Mouse (Mus musculus) monocyte, adult 59 days (primary cell): ENCODE data around the gene Wfdc10. TPM values are rescaled to one million over a fixed set of nuclear protein-coding genes. Genes with fewer than 3 reads are reported as not detected.

Source experiments
- total RNA-seq, 2 experiments: library from RNA; stranded (reverse); gene quantifications; one replicate each; pipeline ENCODE4 v1.2.4; 2023

The Wfdc10 gene
- not detected for total RNA-seq

GRCm38 (mm10) chr2:164655858-164656257 lies at the start of gene Wfdc10:
Wfdc10 (plus strand) TSS chr2:164656046.

GRCm38 (mm10) chr2:164613471-164613870 lies 42.4 kb upstream of the Wfdc10 start, which contains the start of the genes Wfdc6b and Wfdc8:
Wfdc6b (plus strand) TSS chr2:164613522.
Wfdc8 (minus strand) TSS chr2:164613626.

GRCm38 (mm10) chr2:164638696-164639095 lies 17.1 kb upstream of the Wfdc10 start, which contains the start of gene Wfdc16:
Wfdc16 (minus strand) TSS chr2:164638796.

DNA sequence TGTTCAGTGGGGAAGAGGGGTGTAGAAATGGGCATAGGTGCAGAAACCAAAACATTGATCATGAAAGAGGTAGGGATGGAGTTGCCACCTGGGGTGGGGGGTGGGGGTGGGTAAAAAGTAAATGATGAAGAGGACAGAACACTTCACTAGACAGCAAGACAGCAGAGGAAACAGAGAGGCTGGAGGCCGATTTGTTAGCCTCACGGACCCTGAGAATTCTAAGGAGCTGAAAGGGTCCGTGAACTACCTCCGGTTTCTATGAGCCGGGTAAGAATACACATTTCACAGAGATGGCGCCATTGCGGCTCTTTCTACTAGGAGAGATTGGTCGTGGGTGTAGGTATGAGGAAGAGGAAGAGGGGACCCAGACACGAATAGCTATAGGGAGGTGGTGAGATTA lies 637 bp downstream of the Wfdc10 start, which contains the start of gene Wfdc9:
Gene Wfdc9 (minus strand): TSS at position 101 of the 400 bp plus-strand sequence.

DNA sequence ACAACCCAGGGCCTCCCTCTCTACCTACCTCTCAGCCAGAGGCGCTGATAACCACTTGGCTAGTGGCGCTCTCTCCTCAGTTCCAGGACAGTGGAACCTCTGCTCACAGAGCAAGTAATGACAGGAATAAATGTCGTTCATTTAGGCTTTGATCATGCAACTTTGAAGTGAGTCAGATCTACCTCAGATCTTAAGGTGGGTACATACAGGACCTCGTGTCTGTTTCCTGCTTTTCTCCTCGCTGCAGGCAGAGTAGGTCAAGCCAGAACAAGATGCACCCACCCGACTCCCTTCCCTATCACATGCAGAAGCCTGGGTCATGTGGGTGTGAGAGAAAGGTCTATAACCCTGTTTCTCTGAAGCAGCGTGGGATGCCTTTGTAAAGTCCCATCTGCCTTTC lies 18.1 kb downstream of the Wfdc10 start, which contains the start of gene Wfdc11:
Gene Wfdc11 (minus strand): TSS at position 101 of the 400 bp plus-strand sequence.

GRCm38 (mm10) chr2:164684807-164685206 lies 29.0 kb downstream of the Wfdc10 start, which contains the start of gene Wfdc13:
Wfdc13 (plus strand) TSS chr2:164685107.

GRCm38 (mm10) chr2:164698201-164698600 lies 42.4 kb downstream of the Wfdc10 start, which contains the start of gene Spint4:
Spint4 (plus strand) TSS chr2:164698501.

Other genes with a start within 250 kb of the Wfdc10 start
- 10 to 100 TPM; 13.2 to 13.8 TPM for gene Sdc4, start 212.2 kb upstream of the Wfdc10 start, total RNA-seq
- 10 to 100 TPM; 35.5 to 36.0 TPM for gene Sys1, start 199.1 kb upstream of the Wfdc10 start, total RNA-seq
- gene Gm20458, start 195.1 kb upstream of the Wfdc10 start, total RNA-seq = 10 to 100 TPM; 10.9 to 12.8 TPM
- gene Trp53tg5, start 182.3 kb upstream of the Wfdc10 start, total RNA-seq = not detected
- gene Dbndd2, start 169.9 kb upstream of the Wfdc10 start, total RNA-seq = 10 to 100 TPM; 11.1 to 19.7 TPM
- gene Pigt, start 158.5 kb upstream of the Wfdc10 start, total RNA-seq = 10 to 100 TPM; 74.5 to 76.9 TPM
- not detected for gene Wfdc2, start 93.6 kb upstream of the Wfdc10 start, total RNA-seq
- gene Spint3, start 82.6 kb upstream of the Wfdc10 start, total RNA-seq = not detected
- gene Wfdc6a, start 70.6 kb upstream of the Wfdc10 start, total RNA-seq = not detected
- not detected for gene Eppin, start 62.5 kb upstream of the Wfdc10 start, total RNA-seq
- gene Wfdc6b, start 42.5 kb upstream of the Wfdc10 start, total RNA-seq = not detected
- not detected for gene Wfdc8, start 42.4 kb upstream of the Wfdc10 start, total RNA-seq
- gene Wfdc16, start 17.2 kb upstream of the Wfdc10 start, total RNA-seq = not detected
- gene Wfdc9, start 537 bp downstream of the Wfdc10 start, total RNA-seq = not detected
- not detected for gene Wfdc11, start 18.0 kb downstream of the Wfdc10 start, total RNA-seq
- not detected for gene Wfdc13, start 29.1 kb downstream of the Wfdc10 start, total RNA-seq
- not detected for gene Spint4, start 42.5 kb downstream of the Wfdc10 start, total RNA-seq
- not detected for gene Spint5, start 59.3 kb downstream of the Wfdc10 start, total RNA-seq
- gene Wfdc3, start 89.9 kb downstream of the Wfdc10 start, total RNA-seq = not detected
- gene Dnttip1, start 89.9 kb downstream of the Wfdc10 start, total RNA-seq = 10 to 100 TPM; 32.0 to 44.8 TPM
- 1 to 10 TPM; 3.0 TPM for gene Ube2c, start 113.9 kb downstream of the Wfdc10 start, total RNA-seq
- not detected for gene Tnnc2, start 123.9 kb downstream of the Wfdc10 start, total RNA-seq
- 10 to 100 TPM; 12.5 to 16.9 TPM for gene Snx21, start 129.8 kb downstream of the Wfdc10 start, total RNA-seq
- gene Acot8, start 148.8 kb downstream of the Wfdc10 start, total RNA-seq = 10 to 100 TPM; 29.8 to 33.3 TPM
- gene Zswim3, start 149.1 kb downstream of the Wfdc10 start, total RNA-seq = 1 to 10 TPM; 2.8 to 3.1 TPM
- gene Zswim1, start 166.6 kb downstream of the Wfdc10 start, total RNA-seq = 1 to 10 TPM; 4.7 to 5.0 TPM
- gene Spata25, start 172.5 kb downstream of the Wfdc10 start, total RNA-seq = 1 to 10 TPM in 1 of 2 experiments, not detected in 1; 1.2 TPM
- gene Ctsa, start 176.8 kb downstream of the Wfdc10 start, total RNA-seq = 100 to 1,000 TPM; 707 to 727 TPM
- 1 to 10 TPM; 8.6 to 9.2 TPM for gene Neurl2, start 177.4 kb downstream of the Wfdc10 start, total RNA-seq
- 100 to 1,000 TPM; 140 to 168 TPM for gene Pltp, start 201.7 kb downstream of the Wfdc10 start, total RNA-seq
- gene Pcif1, start 223.3 kb downstream of the Wfdc10 start, total RNA-seq = 10 to 100 TPM; 63.6 to 70.6 TPM